Mouse (Mus musculus): Measurements from ENCODE around the gene Adam21. TPM values are rescaled to one million over a fixed set of nuclear protein-coding genes. Genes with fewer than 3 reads are reported as not detected.

Adam21 gene
- polyA plus RNA-seq (2011; ENCODE audit: insufficient read depth, insufficient read length, low replicate concordance, missing spikeins) = 1.2 TPM in 1 of 2 replicates, not detected in the other

- Histone ChIP-seq H3K27ac (ENCODE audit: control insufficient read depth, insufficient read depth, low read depth, low read length, poor library complexity) (no peak within 1 kb of the TSS), H3K4me3 (replicated peaks; ENCODE audit: control insufficient read depth, low read depth, low read length) (no peak within 1 kb of the TSS), H3K4me1 (ENCODE audit: control insufficient read depth, insufficient read depth, low read length) (no peaks in the 10 kb centered on the region)
- 76% methylated on average over 1 of the region's 1 CpGs for WGBS
- TF ChIP-seq CTCF (IDR thresholded peaks at IDR 0.05; ENCODE audit: control insufficient read depth, insufficient read depth, low read length) = no peak
- no peak for TF ChIP-seq POLR2A (IDR thresholded peaks at IDR 0.05; ENCODE audit: borderline replicate concordance, control insufficient read depth, low read depth, low read length)
Observed at GRCm38 (mm10) chr12:81568374-81568773, at the start of gene Adam21. Gene Adam21, minus strand, starts transcription at chr12:81568474.

DNA sequence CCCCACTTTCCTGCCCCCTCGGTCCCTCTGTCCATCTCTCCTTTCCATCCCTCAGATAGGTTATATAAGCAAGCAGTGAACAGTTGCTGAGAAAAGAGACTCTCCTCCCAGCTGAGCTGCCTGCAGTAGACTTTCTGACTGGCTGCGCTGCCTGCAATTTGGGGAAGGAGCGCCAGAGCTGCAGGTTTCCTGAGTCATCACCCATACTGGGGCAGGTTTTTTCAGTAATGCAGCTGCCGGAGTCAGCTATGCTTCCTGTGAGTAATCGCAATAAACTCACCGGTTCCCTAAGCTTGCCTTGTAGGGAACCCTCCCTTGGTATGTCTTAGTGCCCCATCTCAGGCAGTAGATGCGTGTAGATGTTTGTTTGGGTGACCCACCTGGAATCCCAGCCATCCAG, 48.7 kb upstream of the Adam21 start:
- WGBS = 5% methylated on average over 7 of the region's 7 CpGs
- H3K27ac ChIP-seq (ENCODE audit: control insufficient read depth, insufficient read depth, low read depth, low read length, poor library complexity) = no peak overlapping the region
- H3K4me1 ChIP-seq (ENCODE audit: control insufficient read depth, insufficient read depth, low read length) = no peaks in the 10 kb centered on the region
- H3K4me3 ChIP-seq (replicated peaks; ENCODE audit: control insufficient read depth, low read depth, low read length) = no peak overlapping the region
- TF ChIP-seq CTCF (IDR thresholded peaks at IDR 0.05; ENCODE audit: control insufficient read depth, insufficient read depth, low read length) = no peak
- no peak for TF ChIP-seq POLR2A (IDR thresholded peaks at IDR 0.05; ENCODE audit: borderline replicate concordance, control insufficient read depth, low read depth, low read length)

DNA sequence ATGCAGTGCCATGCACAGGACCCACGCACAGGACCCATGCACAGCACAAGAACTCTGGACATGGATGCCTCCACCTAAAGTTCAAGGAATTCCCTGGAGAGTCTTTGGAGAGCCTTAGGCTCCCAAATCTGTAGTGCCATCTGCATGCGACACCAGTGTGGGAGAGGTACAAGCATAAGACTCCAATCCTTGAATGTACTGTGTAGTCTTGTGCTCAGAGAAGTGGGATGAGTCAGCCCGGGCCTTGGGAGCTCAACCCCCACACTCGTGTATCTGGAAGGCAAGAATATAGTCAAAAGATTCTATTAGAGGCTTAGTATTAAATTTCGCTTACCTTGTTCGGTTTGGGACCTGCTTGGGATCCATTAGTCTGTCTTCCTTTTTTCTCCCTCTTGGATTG, 47.5 kb upstream of the Adam21 start:
- TF ChIP-seq CTCF (IDR thresholded peaks at IDR 0.05; ENCODE audit: control insufficient read depth, insufficient read depth, low read length) (no peak), POLR2A (IDR thresholded peaks at IDR 0.05; ENCODE audit: borderline replicate concordance, control insufficient read depth, low read depth, low read length) (no peak)
- Histone ChIP-seq H3K4me1 (ENCODE audit: control insufficient read depth, insufficient read depth, low read length) (no peaks in the 10 kb centered on the region), H3K4me3 (replicated peaks; ENCODE audit: control insufficient read depth, low read depth, low read length) (no peak overlapping the region), H3K27ac (ENCODE audit: control insufficient read depth, insufficient read depth, low read depth, low read length, poor library complexity) (no peak overlapping the region)
- 84% methylated on average over 6 of the region's 6 CpGs for WGBS

GRCm38 (mm10) chr12:81609445-81609844, 41.2 kb upstream of the Adam21 start:
- no peak overlapping the region for H3K27ac ChIP-seq (ENCODE audit: control insufficient read depth, insufficient read depth, low read depth, low read length, poor library complexity)
- H3K4me1 ChIP-seq (ENCODE audit: control insufficient read depth, insufficient read depth, low read length) = no peaks in the 10 kb centered on the region
- TF ChIP-seq CTCF (IDR thresholded peaks at IDR 0.05; ENCODE audit: control insufficient read depth, insufficient read depth, low read length) = no peak
- TF ChIP-seq POLR2A (IDR thresholded peaks at IDR 0.05; ENCODE audit: borderline replicate concordance, control insufficient read depth, low read depth, low read length) = no peak
- no peak overlapping the region for H3K4me3 ChIP-seq (replicated peaks; ENCODE audit: control insufficient read depth, low read depth, low read length)

GRCm38 (mm10) chr12:81604995-81605784, 36.9 kb upstream of the Adam21 start:
- Histone ChIP-seq H3K27ac (ENCODE audit: control insufficient read depth, insufficient read depth, low read depth, low read length, poor library complexity) (no peak overlapping the region), H3K4me1 (ENCODE audit: control insufficient read depth, insufficient read depth, low read length) (no peaks in the 10 kb centered on the region), H3K4me3 (replicated peaks; ENCODE audit: control insufficient read depth, low read depth, low read length) (no peak overlapping the region)
- WGBS = 53% methylated on average over 5 of the region's 5 CpGs
- no peak for TF ChIP-seq POLR2A (IDR thresholded peaks at IDR 0.05; ENCODE audit: borderline replicate concordance, control insufficient read depth, low read depth, low read length)
- TF ChIP-seq CTCF (IDR thresholded peaks at IDR 0.05; ENCODE audit: control insufficient read depth, insufficient read depth, low read length) = no peak

DNA sequence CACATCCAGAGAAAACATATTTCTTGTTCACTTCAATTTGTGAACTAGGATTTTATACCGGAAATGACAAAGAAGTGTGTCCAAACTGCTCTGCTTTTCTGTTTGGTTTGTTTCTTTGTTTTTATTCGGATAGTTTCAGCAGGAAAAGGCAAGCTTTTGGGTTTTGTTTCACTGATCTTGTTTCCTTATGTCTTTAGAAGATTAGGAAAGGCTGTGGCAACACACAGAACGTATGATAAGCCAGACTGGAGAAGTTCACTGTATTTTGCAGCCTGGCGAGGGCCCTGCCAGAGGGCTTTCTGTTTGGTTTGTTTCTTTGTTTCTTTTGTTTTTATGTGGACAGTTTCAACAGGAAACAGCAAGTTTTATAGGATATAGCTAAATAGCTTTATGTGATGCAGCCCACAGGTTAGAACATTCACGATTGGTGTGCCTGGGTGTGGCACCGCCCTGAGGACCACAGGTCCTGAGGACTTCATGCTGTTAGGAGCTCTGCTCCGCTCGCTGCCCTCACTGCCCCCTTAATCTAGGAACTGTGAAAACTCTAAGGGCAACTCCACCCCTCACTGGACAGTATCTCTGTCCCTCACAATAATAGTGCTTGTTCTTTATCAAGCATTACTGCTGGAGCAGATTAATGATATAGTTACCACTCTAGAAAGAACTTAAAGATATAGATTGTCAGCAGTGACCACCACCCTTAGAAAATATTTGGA, 28.4 kb upstream of the Adam21 start:
- TF ChIP-seq POLR2A (IDR thresholded peaks at IDR 0.05; ENCODE audit: borderline replicate concordance, control insufficient read depth, low read depth, low read length) (no peak), CTCF (IDR thresholded peaks at IDR 0.05; ENCODE audit: control insufficient read depth, insufficient read depth, low read length) (no peak)
- Histone ChIP-seq H3K4me3 (replicated peaks; ENCODE audit: control insufficient read depth, low read depth, low read length) (no peak overlapping the region), H3K27ac (ENCODE audit: control insufficient read depth, insufficient read depth, low read depth, low read length, poor library complexity) (no peak overlapping the region), H3K4me1 (ENCODE audit: control insufficient read depth, insufficient read depth, low read length) (no peaks in the 10 kb centered on the region; the same call in 1 of the 2 replicates)
- WGBS = 60% methylated on average over 8 of the region's 8 CpGs

DNA sequence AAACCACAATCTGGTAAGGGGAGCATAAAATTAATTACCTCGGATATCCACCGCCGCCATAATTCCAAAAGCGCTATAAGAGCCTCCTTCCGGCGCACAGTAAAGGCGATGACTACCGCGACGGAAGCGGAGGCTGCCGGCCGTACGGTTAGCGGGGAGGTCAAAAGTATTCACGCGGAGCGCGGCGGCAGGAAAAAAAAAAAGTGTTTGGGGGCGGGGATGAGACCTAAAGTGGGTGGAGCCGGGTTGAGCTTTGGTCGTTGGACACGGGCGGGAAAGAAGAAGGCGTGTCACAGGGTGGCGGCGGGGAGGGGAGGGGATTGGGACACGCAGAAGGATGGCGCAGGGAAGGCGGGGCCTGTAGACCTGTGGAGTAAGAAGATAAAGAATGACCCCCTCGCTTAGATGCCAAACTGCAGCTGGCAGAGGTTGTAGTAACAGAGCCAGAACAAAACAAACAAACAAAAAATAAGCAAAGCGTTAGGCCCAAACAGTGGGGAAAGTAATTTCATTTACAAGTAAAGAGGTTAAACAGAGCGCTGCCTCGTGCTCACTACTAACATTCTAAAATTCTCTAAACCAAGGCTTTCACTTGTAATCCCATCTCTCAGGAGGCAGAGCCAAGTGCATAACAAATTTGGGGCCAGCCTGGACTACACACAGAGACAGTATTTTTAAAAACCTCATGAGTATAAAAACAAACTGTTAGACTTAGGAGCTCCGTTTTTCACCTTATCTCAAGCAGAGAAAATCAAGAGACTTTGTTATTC, 26.8 kb upstream of the Adam21 start, which contains the start of gene Med6:
Gene Med6 (minus strand): TSS at position 107 of the 770 bp plus-strand sequence.
- 3% methylated on average over 36 of the region's 36 CpGs for WGBS

More for the DNA sequence above, 26.8 kb upstream of the Adam21 start, which contains the start of gene Med6:
- Histone ChIP-seq H3K4me1 (ENCODE audit: control insufficient read depth, insufficient read depth, low read length) (no peaks in the 10 kb centered on the region; the same call in 1 of the 2 replicates), H3K27ac (ENCODE audit: control insufficient read depth, insufficient read depth, low read depth, low read length, poor library complexity) (peak within 1 kb of the TSS; percentile 15; the same call in 1 of the 2 replicates), H3K4me3 (replicated peaks; ENCODE audit: control insufficient read depth, low read depth, low read length) (peak within 1 kb of the TSS; percentile 75)
- TF ChIP-seq POLR2A (IDR thresholded peaks at IDR 0.05; ENCODE audit: borderline replicate concordance, control insufficient read depth, low read depth, low read length) (peak; percentile 47; the same call in 1 of the 2 replicates), CTCF (IDR thresholded peaks at IDR 0.05; ENCODE audit: control insufficient read depth, insufficient read depth, low read length) (no peak)

Data from bone marrow, adult 2 months (tissue).